In the genomic region with DNA sequence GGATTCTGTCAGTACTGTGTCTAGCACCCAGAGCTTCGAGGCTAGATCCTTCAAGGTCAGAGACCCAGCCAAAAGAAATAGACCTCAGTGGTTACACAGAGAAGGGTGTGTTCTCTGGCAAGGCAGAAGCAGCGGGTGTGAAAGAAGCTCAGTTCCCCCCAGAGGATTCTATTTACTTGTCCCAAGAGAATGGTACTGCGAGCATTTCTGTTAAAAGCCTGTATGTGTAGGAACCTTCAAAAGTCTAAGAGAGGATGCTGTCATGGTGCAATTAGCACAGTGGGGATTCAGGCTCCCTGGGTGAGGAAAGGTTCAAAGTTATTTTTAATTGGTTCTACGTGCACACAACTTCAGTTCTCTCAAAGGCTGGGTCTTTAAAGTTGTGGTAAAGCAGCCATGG, we compare ENCODE assay signal across 14 mouse cellular contexts. TPM values are rescaled to one million over a fixed set of nuclear protein-coding genes. Genes with fewer than 3 reads are reported as not detected.
DNase-seq lines count a peak whose midpoint lies in the region; ATAC-seq and TF ChIP-seq lines count a peak whose summit lies in the region.
"Had no signal": no experiment of that assay in that cellular context is flagged by ENCODE, and none has a peak within 500 bp of the region (broad histone marks: within the 10 kb centered on the region; RNA-seq: fewer than 3 reads in every experiment).

No protein-coding gene starts in this region.

- WGBS in spleen, adult 2 months, result 16% methylated on average over 4 of the region's 4 CpGs
- WGBS in embryonic facial prominence, embryonic 15.5 days, result 37% methylated on average over 4 of the region's 4 CpGs

- no peak for ATAC-seq in embryonic facial prominence, embryonic 15.5 days (ENCODE audit: insufficient number of reproducible peaks, low FRiP score, low TSS enrichment, low read depth)
- ATAC-seq: lung, postnatal 0 days; midbrain, embryonic 13.5 days had no signal

- H3K4me2 ChIP-seq in embryonic facial prominence, embryonic 15.5 days (replicated peaks), result no peak overlapping the region
- H3K4me2 ChIP-seq: hindbrain, embryonic 14.5 days; liver, embryonic 13.5 days; midbrain, embryonic 13.5 days had no signal

- no peaks in the 10 kb centered on the region for H3K36me3 ChIP-seq in spleen, adult 2 months (ENCODE audit: control insufficient read depth, insufficient read depth, low read length)
- H3K36me3 ChIP-seq in embryonic facial prominence, embryonic 15.5 days, result 0 out of 2 replicates have a peak, but pooled peaks cover 5% of the 10 kb centered on the region
- H3K36me3 ChIP-seq in splenic B cell, adult 2 months (ENCODE audit: control insufficient read depth, insufficient read depth, low read length, poor library complexity, severe bottlenecking), result no peaks in the 10 kb centered on the region
- H3K36me3 ChIP-seq: liver, embryonic 13.5 days; midbrain, embryonic 13.5 days had no signal

- TF ChIP-seq CTCF in spleen, adult 2 months (IDR thresholded peaks at IDR 0.05; ENCODE audit: extremely low read depth, insufficient read depth, insufficient read length, insufficient replicate concordance), result no peak

- DNase-seq in spleen, adult 2 months (ENCODE audit: low read depth in 1 of 2, low spot score in 2 of 2), result peak; percentile 14 to 40
- DNase-seq in spleen, postnatal 10 days (ENCODE audit: low spot score in 2 of 2), result no peak
- DNase-seq in Muller cell, postnatal 12 days (ENCODE audit: inconsistent ontology term), result peak; percentile 39
- peak; percentile 72 for DNase-seq in splenic B cell, adult 2 months (ENCODE audit: low read depth, low spot score)
- DNase-seq in cerebellum, postnatal 36 days, result no peak
- no peak for DNase-seq in lung, postnatal 10 days
- DNase-seq: adrenal gland, postnatal 36 days; kidney, adult 18-20 months; liver, embryonic 13.5 days had no signal

- peaks cover 6% of the 10 kb centered on the region; the same call in 1 of the 2 replicates for H3K4me1 ChIP-seq in spleen, adult 2 months (ENCODE audit: control insufficient read depth, insufficient read depth, insufficient read length)
- peaks cover 37% of the 10 kb centered on the region for H3K4me1 ChIP-seq in embryonic facial prominence, embryonic 15.5 days
- H3K4me1 ChIP-seq: liver, embryonic 13.5 days had no signal

- TF ChIP-seq POLR2A in spleen, adult 2 months (IDR thresholded peaks at IDR 0.05; ENCODE audit: low read depth, low read length), result no peak

- H3K9me3 ChIP-seq in embryonic facial prominence, embryonic 15.5 days (replicated peaks), result no peaks in the 10 kb centered on the region
- H3K9me3 ChIP-seq: liver, embryonic 13.5 days; midbrain, embryonic 13.5 days had no signal

- no peaks in the 10 kb centered on the region for H3K27me3 ChIP-seq in spleen, adult 2 months (ENCODE audit: control insufficient read depth, insufficient read depth, low read length)
- H3K27me3 ChIP-seq in embryonic facial prominence, embryonic 15.5 days, result no peaks in the 10 kb centered on the region
- no peaks in the 10 kb centered on the region for H3K27me3 ChIP-seq in splenic B cell, adult 2 months (ENCODE audit: control insufficient read depth, insufficient read depth, low read length, poor library complexity, severe bottlenecking)
- H3K27me3 ChIP-seq: liver, embryonic 13.5 days; midbrain, embryonic 13.5 days had no signal

- H3K27ac ChIP-seq in spleen, adult 2 months (ENCODE audit: insufficient read depth, low read length), result peak overlapping the region; percentile 12; the same call in 1 of the 2 replicates
- peak overlapping the region; percentile 88 for H3K27ac ChIP-seq in embryonic facial prominence, embryonic 15.5 days (replicated peaks)
- H3K27ac ChIP-seq: hindbrain, embryonic 14.5 days; liver, embryonic 13.5 days; midbrain, embryonic 13.5 days had no signal

- H3K9ac ChIP-seq in embryonic facial prominence, embryonic 15.5 days, result no peak overlapping the region
- H3K9ac ChIP-seq: hindbrain, embryonic 14.5 days; liver, embryonic 13.5 days; midbrain, embryonic 13.5 days had no signal

- no peak overlapping the region for H3K4me3 ChIP-seq in spleen, adult 2 months (ENCODE audit: extremely low read depth, insufficient read depth, insufficient read length)
- no peak overlapping the region for H3K4me3 ChIP-seq in embryonic facial prominence, embryonic 15.5 days (replicated peaks)
- H3K4me3 ChIP-seq: liver, embryonic 13.5 days; midbrain, embryonic 13.5 days had no signal

RNA-seq across cellular contexts. Expression of gene Dse, which starts 22.0 kb away (rescaled TPM):
- 12.0 and 12.9 TPM in 2 replicates for polyA plus RNA-seq in spleen, adult 2 months (2012; rRNA removed)
- 32.8 and 35.0 TPM in 2 replicates for polyA plus RNA-seq in embryonic facial prominence, embryonic 15.5 days (2015; fragmentation: Nextera tagmentation; extraction: Ambion mirVana)

RNA-seq across cellular contexts. Expression of gene Calhm6, which starts 57.8 kb away (rescaled TPM):
- polyA plus RNA-seq in spleen, adult 2 months (2012; rRNA removed), result 32.0 and 46.3 TPM in 2 replicates
- polyA plus RNA-seq in embryonic facial prominence, embryonic 15.5 days (2015; fragmentation: Nextera tagmentation; extraction: Ambion mirVana), result 1.4 and 1.9 TPM in 2 replicates
- polyA plus RNA-seq: neural tube, embryonic 11.5 days had no signal

Comparison
In these comparisons a context has a peak if more than half of its experiments do, and no peak if none do; other contexts are left out.
1. DNase-seq: peak in spleen, adult 2 months (2 of 2), Muller cell, postnatal 12 days (single experiment) and splenic B cell, adult 2 months (single experiment); none in spleen, postnatal 10 days (0 of 2), cerebellum, postnatal 36 days (0 of 2) and lung, postnatal 10 days (single experiment).
2. RNA of gene Calhm6, which starts 57.8 kb away (polyA plus RNA-seq): 32.0 to 46.3 TPM in spleen, adult 2 months; 1.4 to 1.9 TPM in embryonic facial prominence, embryonic 15.5 days; every median in the first group is over 10 times any median in the second.